Mouse (Mus musculus): ENCODE measurements around the gene Mrps15.
"Not testable (repeated sequence)": the region's sequence is repeated elsewhere in the genome, so short reads cannot be mapped to it uniquely, and the experiment has no call there.

The Mrps15 gene

GRCm38 (mm10) chr4:126068842-126069241 is 22.1 kb downstream of the Mrps15 start:
- DNase-seq (ENCODE audit: extremely low spot score, low spot score), result no peak

GRCm38 (mm10) chr4:126077833-126078232 is 31.1 kb downstream of the Mrps15 start:
- DNase-seq (ENCODE audit: extremely low spot score, low spot score), result no peak

GRCm38 (mm10) chr4:126079266-126079665 is 32.5 kb downstream of the Mrps15 start:
- no peak for DNase-seq (ENCODE audit: extremely low spot score, low spot score)

- DNase-seq (ENCODE audit: extremely low spot score, low spot score), result no peak
Measured at GRCm38 (mm10) chr4:126081601-126082000, 34.9 kb downstream of the Mrps15 start.

- no peak for DNase-seq (ENCODE audit: extremely low spot score, low spot score)
Measured at GRCm38 (mm10) chr4:126083021-126083420, 36.3 kb downstream of the Mrps15 start.

- DNase-seq (ENCODE audit: extremely low spot score, low spot score), result no peak
Measured at GRCm38 (mm10) chr4:126084382-126084781, 37.7 kb downstream of the Mrps15 start.

GRCm38 (mm10) chr4:126085996-126086576 is 39.4 kb downstream of the Mrps15 start:
- DNase-seq (ENCODE audit: extremely low spot score, low spot score), result peak; percentile 84

- DNase-seq (ENCODE audit: extremely low spot score, low spot score), result no peak
Measured at GRCm38 (mm10) chr4:126090101-126090847, 43.5 kb downstream of the Mrps15 start.

GRCm38 (mm10) chr4:126090848-126091124 is 44.1 kb downstream of the Mrps15 start:
- DNase-seq (ENCODE audit: extremely low spot score, low spot score), result no peak

GRCm38 (mm10) chr4:126091873-126092272 is 45.1 kb downstream of the Mrps15 start:
- DNase-seq (ENCODE audit: extremely low spot score, low spot score), result no peak

- DNase-seq (ENCODE audit: extremely low spot score, low spot score), result not testable (repeated sequence)
Measured at GRCm38 (mm10) chr4:126095622-126096430, 49.1 kb downstream of the Mrps15 start.

GRCm38 (mm10) chr4:126096464-126097111 is 49.9 kb downstream of the Mrps15 start, which contains the start of gene Lsm10:
TSS of gene Lsm10 (plus strand) at chr4:126096623.
- DNase-seq (ENCODE audit: extremely low spot score, low spot score), result peak; percentile 92

GRCm38 (mm10) chr4:126097711-126098253 is 51.1 kb downstream of the Mrps15 start:
- DNase-seq (ENCODE audit: extremely low spot score, low spot score), result no peak

- DNase-seq (ENCODE audit: extremely low spot score, low spot score), result no peak
Measured at GRCm38 (mm10) chr4:126099365-126099764, 52.6 kb downstream of the Mrps15 start.

- DNase-seq (ENCODE audit: extremely low spot score, low spot score), result no peak
Measured at GRCm38 (mm10) chr4:126100764-126101163, 54.0 kb downstream of the Mrps15 start.

GRCm38 (mm10) chr4:126102061-126102841 is 55.5 kb downstream of the Mrps15 start:
- DNase-seq (ENCODE audit: extremely low spot score, low spot score), result no peak

GRCm38 (mm10) chr4:126103057-126103581 is 56.4 kb downstream of the Mrps15 start:
- DNase-seq (ENCODE audit: extremely low spot score, low spot score), result peak; percentile 65

GRCm38 (mm10) chr4:126103590-126104068 is 56.9 kb downstream of the Mrps15 start, which contains the start of gene Stk40:
TSS of gene Stk40 (plus strand) at chr4:126103957.
- peak; percentile 98 for DNase-seq (ENCODE audit: extremely low spot score, low spot score)

GRCm38 (mm10) chr4:126104261-126105075 is 57.7 kb downstream of the Mrps15 start:
- no peak for DNase-seq (ENCODE audit: extremely low spot score, low spot score)

Data from neural tube, embryonic 10.5 days (tissue).